Mouse (Mus musculus) colon, adult 2 months (tissue): ENCODE measurements around the gene Cadm1. TPM values are rescaled to one million over a fixed set of nuclear protein-coding genes. Genes with fewer than 3 reads are reported as not detected.

Experiments
- polyA plus RNA-seq: library from polyadenylated mRNA; depleted of rRNA; stranded (reverse); fragments of >200 nt; gene quantifications from 2 replicates; pipeline ENCODE4 v1.2.3, GENCODE M21; 2012; rRNA removed

Gene Cadm1
- polyA plus RNA-seq = 3.3 and 4.4 TPM in 2 replicates

DNA sequence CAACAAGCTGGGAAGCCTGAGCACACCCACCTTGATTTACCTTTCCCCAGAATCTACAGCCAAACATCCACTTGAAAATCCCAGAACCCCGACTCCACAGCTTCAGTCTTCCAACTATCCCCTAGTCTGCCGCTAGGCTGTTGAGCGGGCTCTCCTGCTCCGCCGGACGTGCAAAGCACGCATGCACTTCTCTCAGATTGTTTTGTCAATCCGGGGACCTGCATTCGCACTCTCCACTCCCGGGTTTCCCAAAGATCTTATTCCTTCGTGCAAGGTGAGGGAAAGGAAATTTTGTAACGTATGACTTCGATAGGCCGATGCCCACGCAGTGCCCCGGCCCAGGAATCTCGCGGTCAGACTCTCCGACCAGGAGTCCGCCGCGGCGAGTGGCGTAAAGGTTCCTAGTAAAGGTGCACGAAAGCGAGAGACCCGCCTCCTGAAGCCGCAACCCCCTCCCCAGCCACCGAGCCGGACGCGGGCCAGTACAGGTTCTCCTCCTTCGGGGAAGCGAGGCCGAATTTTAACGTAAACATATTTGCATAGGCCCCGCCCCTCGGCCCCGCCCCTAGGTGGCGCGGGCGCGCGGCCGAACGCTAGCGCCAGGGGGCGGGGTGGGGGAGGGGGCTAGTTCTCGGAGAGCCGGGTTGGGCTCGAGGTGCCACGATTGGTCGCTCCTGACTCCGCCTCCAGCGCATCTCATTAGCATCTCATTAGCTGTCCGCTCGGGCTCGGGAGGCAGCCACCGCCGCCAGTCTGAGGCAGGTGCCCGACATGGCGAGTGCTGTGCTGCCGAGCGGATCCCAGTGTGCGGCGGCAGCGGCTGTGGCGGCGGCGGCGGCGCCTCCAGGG lies at the start of gene Cadm1:
Gene Cadm1 (plus strand): TSS at position 572 of the 849 bp plus-strand sequence.

